Mouse (Mus musculus) intestine, embryonic 16.5 days (tissue): Measurements from ENCODE around the gene Tec. TPM values are rescaled to one million over a fixed set of nuclear protein-coding genes. Genes with fewer than 3 reads are reported as not detected.

ENCODE experiments used
- ATAC-seq: fragments of 200-750 bp; cut with Nextera tagmentation; 2 replicates; pipeline ENCODE4 v1.8.0; 2017; ENCODE audit warnings: moderate TSS enrichment, moderate library complexity
- H3K27ac ChIP-seq: fragments of 300-500 bp; sonication (generic); 2 replicates; pipeline ENCODE4 v1.5.1; 2014; ENCODE audit warnings: mild to moderate bottlenecking, low read length
- H3K27me3 ChIP-seq: fragments of 300-500 bp; sonication (generic); replicated peaks from 2 replicates; pipeline ENCODE4 v1.6.1; 2014; ENCODE audit warnings: low read length, control low read depth, mixed read lengths; ENCODE audit not compliant: control insufficient read depth, insufficient read depth
- H3K36me3 ChIP-seq: fragments of 300-500 bp; sonication (generic); 2 replicates; pipeline ENCODE4 v1.6.1; 2014; ENCODE audit warnings: low read length, control low read depth; ENCODE audit not compliant: control insufficient read depth, insufficient read depth
- H3K4me1 ChIP-seq: fragments of 300-500 bp; sonication (generic); 2 replicates; pipeline ENCODE4 v1.6.1; 2014; ENCODE audit warnings: low read length, control low read depth, mixed read lengths; ENCODE audit not compliant: control insufficient read depth, insufficient read depth
- H3K4me2 ChIP-seq: fragments of 300-500 bp; sonication (generic); 2 replicates; pipeline ENCODE4 v1.6.1; 2014; ENCODE audit warnings: low read depth, low read length, control low read depth
- H3K4me3 ChIP-seq: fragments of 300-500 bp; sonication (generic); 2 replicates; pipeline ENCODE4 v1.5.1; 2014; ENCODE audit warnings: mild to moderate bottlenecking, low read length
- H3K9ac ChIP-seq: fragments of 300-500 bp; sonication (generic); 2 replicates; pipeline ENCODE4 v1.6.1; 2014; ENCODE audit warnings: low read depth, low read length
- H3K9me3 ChIP-seq: fragments of 300-500 bp; sonication (generic); 2 replicates; pipeline ENCODE4 v1.6.1; 2016; ENCODE audit warnings: low read length, control low read depth; ENCODE audit not compliant: control insufficient read depth
- WGBS: fragments of 180-500 bp; shearing (Covaris S2); extraction: QIAGEN DNeasy Blood & Tissue Kit; methylation state at CpG from one replicate; pipeline ENCODE4 v1.1.7; 2014; 5-methylcytosine and 5-hydroxymethylcytosine counted together
- polyA plus RNA-seq: library from polyadenylated mRNA; unstranded; fragments of >200 nt; fragmentation: Nextera tagmentation; extraction: Ambion mirVana; gene quantifications from 2 replicates; pipeline ENCODE4 v1.2.1, GENCODE M21; 2015

Tec gene
- polyA plus RNA-seq, 1 experiment from 2014 or later: 14.9 TPM

GRCm38 (mm10) chr5:72871114-72871513 is 2.8 kb upstream of the Tec start:
- H3K27me3 ChIP-seq: no peaks in the 10 kb centered on the region
- peaks cover 9% of the 10 kb centered on the region for H3K4me1 ChIP-seq
- no peak overlapping the region for H3K4me2 ChIP-seq
- H3K9me3 ChIP-seq: no peaks in the 10 kb centered on the region
- H3K9ac ChIP-seq: no peak overlapping the region
- 74% methylated on average over 4 of the region's 4 CpGs for WGBS
- no peak overlapping the region for H3K4me3 ChIP-seq
- no peak overlapping the region for H3K27ac ChIP-seq
- ATAC-seq: no peak
- no peaks in the 10 kb centered on the region for H3K36me3 ChIP-seq

DNA sequence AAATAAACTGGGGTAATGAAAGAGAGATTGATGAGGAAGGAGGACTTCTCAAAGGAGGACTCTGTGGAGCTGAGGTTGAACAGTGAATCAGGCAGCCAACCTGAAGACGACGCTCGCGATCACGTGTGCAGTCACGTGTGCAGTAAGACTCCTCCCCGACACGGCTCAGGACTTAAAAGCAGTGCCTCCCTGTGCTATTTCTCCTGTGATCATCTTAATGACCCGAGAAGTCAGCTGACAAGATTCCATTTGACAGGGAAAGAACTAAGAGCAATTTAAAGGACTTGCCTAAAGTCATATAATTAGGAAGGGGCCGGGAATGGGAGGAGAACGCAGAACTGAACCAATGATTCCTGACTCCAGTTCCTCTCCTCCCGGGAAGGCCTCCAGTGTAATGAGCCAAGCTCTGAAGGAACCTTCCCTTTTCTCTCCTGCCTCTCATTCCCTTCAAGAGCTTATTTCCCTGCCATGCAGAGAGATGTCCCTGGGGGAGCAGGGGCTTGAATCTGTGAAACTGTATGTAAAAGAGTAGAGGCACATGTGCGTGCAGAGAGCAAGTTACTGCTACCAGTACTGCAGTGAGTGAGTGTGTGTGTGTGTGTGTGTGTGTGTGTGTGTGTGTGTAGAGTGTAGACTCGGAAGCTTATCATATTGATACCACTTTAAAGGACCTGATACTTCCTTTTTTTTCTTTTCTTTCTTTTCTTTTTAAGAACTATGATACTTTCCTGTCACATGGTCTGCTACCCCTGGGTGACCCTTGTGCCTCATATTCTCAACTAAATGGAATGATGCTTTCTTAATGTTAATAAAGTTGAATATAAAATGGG is 1.7 kb upstream of the Tec start:
- H3K9ac ChIP-seq: no peak overlapping the region
- WGBS: 78% methylated on average over 14 of the region's 14 CpGs
- no peak for ATAC-seq

GRCm38 (mm10) chr5:72867036-72867672 is 1.1 kb downstream of the Tec start:
- no peaks in the 10 kb centered on the region for H3K9me3 ChIP-seq
- peak overlapping the region; percentile 71; the same call in 1 of the 2 replicates for H3K9ac ChIP-seq
- H3K36me3 ChIP-seq: no peaks in the 10 kb centered on the region
- H3K4me1 ChIP-seq: peaks cover 9% of the 10 kb centered on the region
- no peak for ATAC-seq
- 19% methylated on average over 16 of the region's 16 CpGs for WGBS
- H3K27ac ChIP-seq: peak overlapping the region; percentile 81
- peak overlapping the region; percentile 51 for H3K4me3 ChIP-seq
- peak overlapping the region; percentile 66 for H3K4me2 ChIP-seq
- H3K27me3 ChIP-seq: no peaks in the 10 kb centered on the region

More for the DNA sequence above, 1.7 kb upstream of the Tec start:
- Histone ChIP-seq H3K9me3 (no peaks in the 10 kb centered on the region), H3K27ac (no peak overlapping the region), H3K36me3 (no peaks in the 10 kb centered on the region), H3K4me2 (no peak overlapping the region), H3K4me1 (peaks cover 9% of the 10 kb centered on the region), H3K27me3 (no peaks in the 10 kb centered on the region), H3K4me3 (no peak overlapping the region)

GRCm38 (mm10) chr5:72866260-72866905 is 1.9 kb downstream of the Tec start:
- Histone ChIP-seq H3K9ac (no peak overlapping the region), H3K27ac (peak overlapping the region; percentile 50), H3K4me1 (peaks cover 9% of the 10 kb centered on the region), H3K9me3 (no peaks in the 10 kb centered on the region), H3K4me3 (peak overlapping the region; percentile 51), H3K36me3 (no peaks in the 10 kb centered on the region), H3K27me3 (no peaks in the 10 kb centered on the region), H3K4me2 (peak overlapping the region; percentile 66)
- 43% methylated on average over 6 of the region's 6 CpGs for WGBS
- ATAC-seq: peak; percentile 22; the same call in 1 of the 2 replicates

DNA sequence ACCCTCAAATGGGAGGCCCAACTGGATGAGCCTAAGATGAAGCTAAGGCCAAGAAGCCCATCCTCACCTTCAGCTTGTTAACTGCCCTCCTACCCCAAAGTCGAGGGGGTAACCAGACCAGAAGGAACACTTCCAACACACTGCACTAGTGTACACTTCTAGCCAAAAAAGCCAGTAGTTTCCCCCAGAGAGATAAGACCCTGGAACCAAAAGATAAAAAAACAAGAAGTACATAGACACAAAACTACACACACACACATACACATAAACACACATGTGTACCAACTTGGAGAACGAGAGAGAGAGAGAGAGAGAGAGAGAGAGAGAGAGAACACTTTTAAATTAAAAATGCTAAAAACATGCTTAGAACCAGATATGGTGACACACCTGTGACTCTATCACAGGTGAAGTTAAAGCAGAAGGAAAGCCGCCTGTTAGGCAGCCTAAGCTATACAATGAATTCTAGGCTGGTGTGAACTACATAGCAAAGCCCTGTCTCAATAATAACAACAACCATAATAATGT is 3.6 kb downstream of the Tec start:
- no peak overlapping the region for H3K4me2 ChIP-seq
- no peak for ATAC-seq
- no peaks in the 10 kb centered on the region for H3K27me3 ChIP-seq
- peaks cover 9% of the 10 kb centered on the region for H3K4me1 ChIP-seq
- no peaks in the 10 kb centered on the region for H3K36me3 ChIP-seq
- H3K9me3 ChIP-seq: no peaks in the 10 kb centered on the region
- H3K4me3 ChIP-seq: no peak overlapping the region
- WGBS: 80% methylated on average over 3 of the region's 3 CpGs
- H3K27ac ChIP-seq: no peak overlapping the region
- no peak overlapping the region for H3K9ac ChIP-seq

DNA sequence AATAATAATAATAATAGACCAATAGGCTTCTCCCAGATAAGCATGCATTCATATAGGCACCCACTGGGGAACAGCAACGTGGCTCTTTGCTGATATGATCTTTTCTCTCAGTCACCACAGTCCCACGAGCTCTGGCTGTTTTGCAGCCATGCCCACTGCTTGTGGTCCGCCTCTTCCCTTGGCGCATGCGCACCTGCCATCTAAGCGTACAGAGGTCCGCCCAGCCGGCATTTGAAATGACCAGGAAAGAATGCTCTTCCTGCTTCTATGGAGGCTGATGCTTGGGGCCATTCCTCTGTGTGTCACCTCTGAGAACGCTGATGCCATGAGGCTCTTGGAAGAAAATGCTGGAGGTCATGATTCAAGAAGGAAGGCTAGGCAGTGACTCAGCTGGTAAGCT is 5.1 kb downstream of the Tec start:
- H3K9me3 ChIP-seq: no peaks in the 10 kb centered on the region
- H3K27me3 ChIP-seq: no peaks in the 10 kb centered on the region
- no peak overlapping the region for H3K4me2 ChIP-seq
- H3K4me3 ChIP-seq: no peak overlapping the region
- no peak overlapping the region for H3K27ac ChIP-seq
- no peak overlapping the region for H3K9ac ChIP-seq
- peaks cover 5% of the 10 kb centered on the region; the same call in 1 of the 2 replicates for H3K4me1 ChIP-seq
- 88% methylated on average over 9 of the region's 9 CpGs for WGBS
- H3K36me3 ChIP-seq: no peaks in the 10 kb centered on the region
- no peak for ATAC-seq

DNA sequence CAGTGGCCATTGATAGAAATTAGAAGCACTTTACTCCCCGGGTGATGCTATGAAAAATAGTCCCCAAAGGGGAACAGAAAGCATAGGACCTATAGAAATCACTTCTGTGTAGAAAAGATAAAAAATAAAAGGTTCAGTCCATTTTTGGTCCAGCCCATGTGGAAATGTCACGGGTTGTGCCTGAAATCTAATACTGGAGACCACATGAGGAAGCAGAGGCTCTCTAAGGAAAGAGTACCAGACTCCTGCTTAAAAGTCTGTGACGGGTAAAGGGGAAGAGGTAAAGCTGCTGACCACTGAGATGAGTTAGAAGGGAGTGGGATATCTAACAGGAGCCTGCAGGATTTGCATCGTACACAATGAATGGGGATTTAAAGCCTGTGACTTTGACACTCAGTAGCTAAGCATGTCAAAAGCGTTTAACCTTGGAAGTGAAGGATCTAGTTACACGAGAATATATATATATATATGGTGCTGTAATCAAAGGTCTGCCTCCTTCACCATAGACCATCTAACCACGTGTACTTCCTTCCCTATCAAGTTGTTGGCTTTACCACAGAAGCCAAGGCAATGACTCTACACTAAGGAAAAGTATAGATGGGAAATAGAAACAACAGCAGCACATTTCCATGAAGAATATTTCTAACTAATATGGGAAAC is 6.4 kb downstream of the Tec start:
- H3K4me1 ChIP-seq: peaks cover 5% of the 10 kb centered on the region; the same call in 1 of the 2 replicates
- H3K9ac ChIP-seq: no peak overlapping the region
- ATAC-seq: no peak
- H3K4me3 ChIP-seq: no peak overlapping the region
- no peaks in the 10 kb centered on the region for H3K9me3 ChIP-seq
- no peak overlapping the region for H3K4me2 ChIP-seq
- H3K27me3 ChIP-seq: no peaks in the 10 kb centered on the region
- no peaks in the 10 kb centered on the region for H3K36me3 ChIP-seq
- H3K27ac ChIP-seq: no peak overlapping the region
- 70% methylated on average over 7 of the region's 7 CpGs for WGBS

DNA sequence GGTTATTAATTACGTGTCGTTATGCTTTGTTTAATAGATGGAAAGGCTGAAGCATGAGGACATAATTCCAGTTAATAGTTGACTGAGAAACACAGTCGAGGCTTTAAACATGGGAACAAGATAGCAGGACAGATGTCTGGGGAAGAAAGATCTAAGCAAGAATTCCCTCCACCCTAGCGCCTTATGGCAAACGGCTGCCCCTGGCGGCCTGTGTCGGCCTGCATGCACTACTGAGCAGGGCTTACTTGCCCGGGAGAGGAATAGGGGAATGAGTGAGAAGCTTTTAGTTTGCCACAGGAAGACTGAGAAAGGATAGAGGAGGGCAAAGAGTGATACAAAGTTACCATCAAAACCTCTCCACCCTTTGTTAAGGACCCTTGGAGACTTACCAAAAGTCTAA is 7.4 kb downstream of the Tec start:
- WGBS: 66% methylated on average over 8 of the region's 8 CpGs
- no peaks in the 10 kb centered on the region for H3K27me3 ChIP-seq
- ATAC-seq: no peak
- H3K9me3 ChIP-seq: no peaks in the 10 kb centered on the region
- no peaks in the 10 kb centered on the region for H3K36me3 ChIP-seq
- H3K4me1 ChIP-seq: peaks cover 8% of the 10 kb centered on the region
- no peak overlapping the region for H3K4me2 ChIP-seq
- no peak overlapping the region for H3K27ac ChIP-seq
- H3K9ac ChIP-seq: no peak overlapping the region
- H3K4me3 ChIP-seq: no peak overlapping the region

GRCm38 (mm10) chr5:72858306-72858705 is 10.0 kb downstream of the Tec start:
- Histone ChIP-seq H3K36me3 (no peaks in the 10 kb centered on the region), H3K4me3 (no peak overlapping the region), H3K4me2 (no peak overlapping the region), H3K27ac (no peak overlapping the region), H3K9me3 (no peaks in the 10 kb centered on the region), H3K4me1 (peaks cover 17% of the 10 kb centered on the region), H3K27me3 (no peaks in the 10 kb centered on the region), H3K9ac (no peak overlapping the region)
- no peak for ATAC-seq
- 88% methylated on average over 12 of the region's 12 CpGs for WGBS
